Mouse (Mus musculus) adrenal gland, adult 18-20 months (tissue): ENCODE measurements around the gene Otub2. TPM values are rescaled to one million over a fixed set of nuclear protein-coding genes. Genes with fewer than 3 reads are reported as not detected.

Experiments used
- DNase-seq, 2 experiments: peaks; one replicate each; pipeline ENCODE4 v3.0.0; 2021 to 2022; ENCODE audit warnings: low spot score in 2 of 2
- long read RNA-seq, 2 experiments: library from polyadenylated mRNA; stranded (forward); transcript quantifications; one replicate each; pipeline ENCODE4 v2.0.0; 2021
- total RNA-seq, 2 experiments: library from RNA; stranded (reverse); gene quantifications; 1 replicate in 1 of 2; 2 replicates in 1 of 2; pipeline ENCODE4 v1.2.3; 2021

Otub2 gene
- 1 to 10 TPM; 2.5 to 3.3 TPM for total RNA-seq
- long read RNA-seq, experiment 1, partial matches to known transcripts, result 0 of 5 reads
- long read RNA-seq, experiment 1, other reads (novel, unspliced or antisense), result 1 of 5 reads
- long read RNA-seq, experiment 2, transcript Otub2-201 (6 exons, 2,791 nt), result major isoform, 9 of 10 reads
- long read RNA-seq, experiment 2, partial matches to known transcripts, result 0 of 10 reads
- long read RNA-seq, experiment 2, other reads (novel, unspliced or antisense), result 1 of 10 reads

DNA sequence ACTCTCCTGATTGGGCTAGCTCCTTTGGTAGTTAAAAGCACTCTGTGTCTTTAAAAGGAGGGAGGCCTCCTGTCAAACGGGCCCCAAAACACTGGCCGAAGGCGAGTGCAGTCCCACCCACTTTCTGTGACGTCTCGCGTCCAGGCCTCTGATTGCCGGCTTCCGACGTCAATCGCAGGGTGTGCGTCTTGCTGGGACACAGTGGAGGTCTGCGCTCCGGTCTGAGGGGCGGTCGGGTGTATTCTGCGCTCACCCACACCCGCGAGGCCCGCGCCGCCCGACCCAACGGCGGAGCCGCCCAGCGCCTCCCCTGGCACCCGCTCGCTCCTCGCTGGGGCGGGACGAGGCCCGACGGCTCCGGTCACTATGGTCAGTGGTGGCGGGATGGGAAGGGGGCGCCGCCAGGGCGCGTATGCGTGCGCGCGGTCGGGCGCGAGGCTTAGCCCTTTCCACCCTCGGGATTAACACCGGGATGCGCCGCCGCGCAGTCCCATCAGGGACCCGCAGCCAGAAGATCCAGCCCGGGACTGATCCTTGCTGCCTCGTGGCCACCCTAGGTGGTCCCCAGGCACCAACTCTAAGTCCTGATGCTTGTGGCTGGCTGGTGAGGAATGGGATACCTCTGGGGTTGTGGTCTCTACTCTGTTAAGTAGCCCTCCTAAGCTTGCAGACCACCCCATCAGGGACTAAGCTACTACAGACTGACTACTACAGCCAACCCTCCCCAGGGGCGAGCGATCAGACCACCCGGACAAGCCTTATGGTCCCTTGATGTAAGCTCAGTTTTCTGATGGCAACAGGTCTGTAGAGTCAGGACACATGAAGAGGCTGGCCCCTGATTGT, at the start of gene Otub2:
Gene Otub2 (plus strand): TSS at position 178 of the 843 bp plus-strand sequence.
- DNase-seq, result peak; percentile 95

DNA sequence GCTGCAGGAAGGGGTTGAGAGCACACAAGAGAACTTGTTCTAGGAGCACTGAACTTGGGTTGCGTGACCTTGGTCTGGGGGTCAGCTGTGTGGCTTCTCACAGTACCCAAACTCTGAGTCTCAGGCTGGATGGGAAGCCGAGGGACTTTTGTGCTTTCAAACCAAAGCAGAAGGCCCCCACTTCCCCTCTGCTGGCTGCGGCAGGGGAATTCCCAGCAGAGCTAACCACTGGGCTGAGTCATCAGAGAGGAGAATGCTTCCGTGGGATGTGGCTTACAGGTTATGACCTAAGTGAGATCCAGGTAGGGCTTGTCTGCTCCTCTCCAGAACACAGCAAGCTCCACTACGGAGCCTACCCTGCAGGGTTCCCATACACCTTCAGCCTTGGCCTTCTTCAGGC, 47.3 kb upstream of the Otub2 start:
- no peak for DNase-seq

DNA sequence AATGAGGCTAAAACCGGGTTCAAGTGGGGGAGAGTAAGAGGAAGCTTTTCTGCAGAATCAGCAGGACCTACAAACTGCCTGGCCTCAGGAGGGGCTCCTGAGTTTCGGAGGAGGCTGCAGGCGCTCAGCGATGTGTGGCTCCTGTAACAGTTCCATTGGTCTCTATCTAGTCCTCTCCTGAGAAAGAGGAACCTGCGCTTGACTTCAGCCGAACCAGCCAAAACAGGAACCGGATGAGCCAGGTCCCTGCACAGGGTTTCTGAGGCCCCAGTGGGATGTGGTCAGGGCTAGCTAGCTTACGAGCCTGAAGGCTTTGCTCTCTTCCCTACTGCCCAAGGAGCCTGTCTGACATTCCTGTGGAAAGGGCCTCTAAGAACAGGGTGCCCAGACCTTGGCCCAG, 45.0 kb upstream of the Otub2 start:
- DNase-seq, result no peak

DNA sequence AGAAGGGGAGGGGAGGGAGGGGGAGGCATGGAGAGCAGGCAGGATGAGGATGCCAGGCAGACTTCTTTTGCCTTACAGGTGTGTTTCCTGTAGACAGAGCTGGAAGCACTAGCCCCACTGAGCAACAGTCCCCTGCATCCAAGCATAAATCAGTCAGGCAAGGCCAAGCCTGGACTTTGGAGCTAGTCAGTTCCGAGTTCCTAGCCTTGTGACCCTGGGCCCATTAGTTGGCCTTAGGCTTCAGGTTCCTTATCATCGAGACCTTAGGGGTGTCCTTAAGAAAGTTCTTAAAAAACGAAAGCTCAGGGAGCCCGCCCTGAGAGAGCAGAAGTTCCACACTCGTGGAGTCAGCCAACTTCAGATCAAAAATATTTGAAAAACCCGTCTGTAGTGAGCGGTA, 43.5 kb upstream of the Otub2 start:
- DNase-seq, result no peak

DNA sequence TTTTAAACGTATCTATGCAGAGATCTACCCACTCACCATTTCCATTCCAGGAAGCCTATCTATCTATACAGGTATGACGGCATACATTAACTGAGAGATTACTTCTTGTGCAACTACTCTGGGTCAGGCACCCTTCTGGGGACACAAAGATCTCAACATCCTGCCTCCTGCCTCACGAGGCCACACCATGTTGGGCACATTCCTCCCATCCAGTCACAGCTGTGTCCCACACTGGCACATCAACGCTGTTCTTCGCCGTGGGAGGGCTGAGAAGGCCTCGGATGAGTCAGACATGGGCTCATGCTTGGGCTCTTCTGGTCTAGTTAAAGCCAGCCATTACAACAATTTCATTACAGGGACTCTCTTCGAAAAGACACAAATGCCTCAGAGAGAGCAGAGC, 41.5 kb upstream of the Otub2 start:
- DNase-seq, result peak in 1 of 2 experiments; percentile 22

DNA sequence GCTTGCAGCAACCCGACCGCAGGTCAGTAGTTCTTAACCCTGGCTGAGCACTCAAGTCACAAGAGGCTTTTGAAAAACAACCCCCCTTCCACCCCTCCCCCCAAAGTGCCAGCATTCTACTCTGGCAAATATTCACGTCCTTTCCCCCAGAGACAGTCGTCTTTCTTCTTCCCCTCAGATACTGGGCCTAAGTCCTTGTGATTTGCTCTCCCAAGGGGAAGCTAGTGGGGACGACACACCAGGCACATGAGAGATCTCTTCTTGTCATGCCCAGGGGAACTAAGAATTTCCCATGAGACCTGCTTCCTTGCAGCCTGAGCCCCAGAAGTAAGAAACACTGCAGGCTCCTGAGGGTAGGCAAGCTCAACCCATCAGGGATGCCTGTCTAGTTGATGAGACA, 41.1 kb upstream of the Otub2 start:
- DNase-seq, result no peak

DNA sequence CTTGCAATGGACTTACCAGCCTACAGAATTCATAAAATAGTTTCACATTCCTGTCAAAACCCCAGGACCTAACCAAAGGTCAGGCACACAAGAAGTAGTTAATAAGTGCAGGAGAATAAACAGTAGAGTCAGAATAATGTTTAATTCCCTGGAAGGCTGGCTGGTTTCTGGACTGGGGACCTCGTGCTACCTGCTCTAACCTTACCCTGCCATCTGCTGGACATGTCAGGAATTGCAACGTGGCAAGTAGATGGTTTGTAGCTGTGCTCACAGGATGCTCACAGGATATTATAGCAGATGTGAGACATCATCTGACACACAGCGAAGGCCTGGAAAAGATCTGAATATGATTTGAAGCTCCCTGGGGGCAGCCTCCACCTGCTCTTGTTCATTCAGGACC, 40.0 kb upstream of the Otub2 start:
- peak; percentile 82 to 84 for DNase-seq

DNA sequence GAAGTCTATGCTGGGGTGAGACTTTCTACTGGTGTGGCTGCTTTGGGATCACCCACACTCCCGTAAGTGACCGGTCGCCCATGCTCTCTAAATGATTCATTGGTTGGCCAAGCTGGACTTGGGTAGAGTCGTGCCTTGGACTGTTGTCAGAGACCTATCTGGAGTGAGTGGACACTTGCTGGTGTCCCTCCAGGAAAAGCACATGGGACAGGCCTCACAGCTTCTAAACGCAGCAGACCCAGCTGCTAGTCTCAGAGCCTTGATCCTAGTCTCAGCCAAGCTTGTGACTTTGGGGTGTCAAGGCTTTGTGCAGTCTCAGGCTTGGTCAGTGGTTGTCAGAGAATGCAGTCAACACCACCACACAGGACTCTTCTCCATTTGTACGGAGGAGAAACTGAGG, 35.7 kb upstream of the Otub2 start:
- no peak for DNase-seq

DNA sequence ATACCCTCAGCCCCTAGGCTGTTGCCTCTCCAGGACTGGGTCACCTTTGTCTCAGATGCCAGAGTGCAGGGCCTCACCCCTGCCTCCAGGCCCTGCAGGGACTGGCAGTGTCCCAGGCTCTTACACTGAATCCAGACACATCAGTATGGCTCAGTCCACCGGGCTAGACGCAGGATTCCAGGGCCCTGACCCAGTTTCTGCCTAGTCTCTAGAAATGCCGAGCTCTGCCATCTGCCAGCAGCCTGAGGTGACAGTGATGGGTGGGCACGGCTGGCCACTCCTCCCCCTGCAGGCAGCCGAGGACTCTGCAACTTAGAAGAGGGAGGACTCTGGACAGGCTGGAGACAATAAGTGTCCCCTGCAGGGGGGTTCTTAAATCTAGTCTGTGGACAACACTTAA, 34.9 kb upstream of the Otub2 start:
- peak; percentile 50 to 55 for DNase-seq

DNA sequence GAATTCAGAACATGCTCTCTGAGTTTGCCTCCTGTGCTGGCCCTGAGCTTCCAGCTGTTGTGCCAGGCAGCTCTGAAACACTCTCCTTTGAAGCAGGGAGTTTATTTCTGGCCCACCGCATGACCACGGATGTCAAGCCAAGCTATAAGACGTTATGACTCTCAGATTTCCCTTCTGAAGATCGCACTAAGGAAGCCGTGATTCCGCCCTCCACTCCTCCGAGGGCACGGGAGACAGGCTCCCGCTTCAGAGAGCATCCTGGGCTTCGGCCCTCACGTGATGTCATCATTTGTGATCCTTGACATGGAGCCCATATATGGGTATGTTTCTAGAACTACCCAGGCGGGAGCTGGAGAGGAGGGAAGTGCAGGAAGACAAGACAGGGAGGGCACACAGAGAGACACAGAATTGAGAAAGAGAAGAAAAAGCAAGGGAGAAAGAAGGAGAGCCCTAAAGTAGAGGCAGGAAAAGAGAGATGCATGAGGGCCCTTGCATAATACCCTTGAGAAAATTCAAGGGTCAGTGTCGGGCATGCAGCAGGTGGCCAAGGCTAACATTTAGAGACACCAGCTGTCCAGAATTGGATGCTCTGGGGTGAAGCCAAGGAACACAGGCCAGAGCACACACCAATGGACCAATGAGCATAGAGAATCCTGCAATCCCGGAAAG, 32.6 kb upstream of the Otub2 start, which contains the start of gene Asb2:
Gene Asb2 (minus strand): TSS at position 256 of the 669 bp plus-strand sequence.
- DNase-seq, result no peak

DNA sequence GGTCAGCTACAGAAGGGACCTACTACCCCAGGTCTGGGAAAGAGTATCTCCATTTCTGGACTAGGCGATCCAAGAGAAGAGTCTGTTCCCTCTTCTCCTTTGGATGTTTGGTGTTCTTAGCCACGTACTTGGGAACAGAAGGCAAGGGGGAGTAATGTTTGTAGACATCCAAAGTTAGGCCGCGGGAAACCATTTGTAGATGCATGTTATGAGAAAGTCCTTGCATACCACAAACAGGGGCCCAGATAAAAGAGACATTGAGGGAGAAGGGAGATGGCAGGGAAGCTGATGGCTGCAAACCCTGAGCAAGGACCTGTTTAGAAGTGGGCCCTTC, 32.1 kb upstream of the Otub2 start:
- no peak for DNase-seq

DNA sequence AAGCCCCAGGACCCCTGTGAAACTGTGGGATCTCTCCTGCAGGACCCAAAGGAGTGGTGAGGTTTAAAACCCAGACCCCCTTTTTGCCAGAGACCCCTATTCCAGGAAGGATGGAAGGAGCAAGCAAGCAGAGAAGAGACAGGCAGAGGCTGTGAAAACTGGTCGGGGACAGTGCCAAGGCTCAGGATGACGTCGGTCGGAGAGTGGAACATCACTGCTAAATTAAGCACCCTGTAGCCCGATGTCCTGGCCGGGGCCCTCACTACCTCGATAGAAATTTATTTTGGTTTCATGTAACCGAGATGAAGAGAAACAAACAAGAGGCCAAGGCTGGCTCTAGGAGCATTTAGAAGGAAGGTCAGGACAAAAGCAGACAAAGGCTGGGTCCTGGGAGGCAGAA, 30.3 kb upstream of the Otub2 start:
- no peak for DNase-seq

DNA sequence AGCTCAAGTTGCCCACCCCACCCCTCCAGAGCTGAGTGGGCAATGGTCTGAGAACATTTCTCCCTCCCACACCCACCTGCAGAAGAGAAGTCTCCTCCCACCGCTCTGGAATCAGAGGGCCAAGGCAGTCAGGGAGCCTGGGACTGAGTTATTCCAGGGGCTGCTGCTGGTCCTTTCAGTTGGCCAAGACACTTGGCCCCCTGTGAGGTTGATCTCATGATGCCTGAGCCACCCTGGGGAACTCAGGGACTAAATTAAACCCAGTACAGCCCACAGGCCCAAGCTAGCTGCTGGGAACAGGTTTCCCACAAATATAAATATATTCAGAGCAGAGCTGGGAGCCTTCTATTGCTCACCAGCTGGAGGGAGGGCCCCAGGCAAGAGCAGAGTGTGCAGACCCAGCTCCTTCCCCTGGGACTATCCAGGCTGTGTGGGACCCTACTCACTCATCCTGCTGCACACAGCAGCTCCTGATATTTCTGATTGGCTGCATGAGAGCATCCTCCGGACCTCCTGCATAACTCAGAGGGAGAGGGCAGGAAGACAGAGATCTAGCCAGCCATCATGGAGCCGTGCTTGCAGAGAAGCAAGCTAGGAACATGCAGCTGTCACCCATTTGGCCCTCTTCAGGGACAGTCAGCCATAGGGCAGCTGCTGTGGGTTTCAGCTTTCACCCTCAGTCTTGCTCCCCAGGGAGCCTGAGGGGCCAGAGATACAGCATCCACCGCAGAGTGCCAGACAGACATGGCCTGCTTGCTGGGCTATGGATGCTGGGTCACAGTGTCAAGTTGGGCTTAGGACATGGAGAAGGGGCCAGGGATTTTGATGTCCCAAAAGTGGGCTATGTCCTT, 29.3 kb upstream of the Otub2 start:
- no peak for DNase-seq

DNA sequence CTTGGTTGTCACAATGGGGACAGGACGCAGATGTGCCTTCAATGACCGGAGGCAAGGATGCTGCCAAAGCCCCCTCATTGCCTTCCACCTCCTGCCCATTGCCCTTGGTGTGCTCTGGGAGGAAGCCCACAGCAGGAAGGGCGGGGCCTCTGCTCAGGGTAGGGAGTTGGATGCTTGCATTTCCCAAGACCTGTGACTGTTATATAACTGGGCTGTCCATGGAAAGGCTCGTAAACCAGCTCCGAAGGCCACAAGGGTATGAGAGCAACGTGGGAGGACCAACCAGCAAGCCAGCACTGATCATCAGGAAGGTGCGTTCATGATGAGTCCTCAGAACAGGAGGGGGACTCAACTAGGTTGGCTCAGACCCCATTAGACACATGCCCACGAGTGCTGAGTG, 27.7 kb upstream of the Otub2 start:
- no peak for DNase-seq

DNA sequence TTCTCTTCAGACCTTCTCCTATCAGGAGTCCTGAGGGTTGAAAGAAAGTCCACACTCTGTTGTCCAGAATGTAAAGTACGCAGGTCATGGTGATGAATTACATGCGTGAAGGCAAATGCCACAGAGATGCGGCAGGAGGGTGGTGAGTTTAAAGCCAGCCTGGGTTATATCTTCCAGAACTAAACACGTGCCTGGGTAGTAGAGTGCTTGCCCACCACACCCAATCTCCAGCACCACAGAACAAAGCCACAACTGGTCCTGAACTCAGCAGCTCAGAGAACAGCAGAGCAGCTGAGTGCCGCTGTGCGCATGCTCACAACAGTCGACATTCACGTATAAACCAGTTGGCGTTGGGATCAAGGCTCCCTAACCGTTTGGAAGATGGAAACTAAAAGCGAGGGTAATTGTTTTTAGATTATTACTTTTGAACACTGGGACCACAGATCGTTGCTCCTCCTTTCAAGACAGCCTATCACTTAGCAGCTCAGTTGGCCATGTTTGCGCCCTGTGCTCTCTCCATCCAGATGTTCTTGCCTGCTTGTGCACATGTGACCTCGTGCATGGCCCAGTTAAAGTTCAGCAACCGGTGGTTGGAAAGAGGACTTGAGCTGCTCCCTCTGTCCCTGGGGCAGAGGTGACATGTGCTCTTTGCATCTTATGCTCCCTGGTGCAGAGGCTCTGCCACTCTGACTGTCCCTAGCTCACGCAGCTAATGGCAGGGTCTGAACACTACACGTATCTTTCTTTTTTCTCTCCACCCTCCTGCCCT, 26.8 kb upstream of the Otub2 start:
- no peak for DNase-seq

DNA sequence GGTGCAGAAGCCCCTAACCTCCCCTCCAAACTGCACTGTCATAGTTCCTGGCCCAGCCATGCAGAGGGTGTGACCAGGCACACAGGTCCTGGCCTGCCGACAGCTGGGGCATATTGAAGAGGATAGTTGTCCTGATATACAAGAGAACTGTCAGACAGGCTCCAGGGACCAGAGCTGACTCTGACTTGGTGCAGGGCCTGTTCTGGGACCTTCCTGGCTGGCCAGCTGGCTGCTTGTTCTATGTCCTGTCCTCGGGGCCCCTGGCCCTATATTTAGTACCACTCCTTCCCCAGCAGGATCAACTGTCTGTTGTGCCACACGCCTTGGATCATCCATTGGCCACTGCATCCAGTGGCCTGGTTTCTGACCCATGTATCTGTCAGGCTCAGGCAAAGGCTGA, 26.1 kb upstream of the Otub2 start:
- no peak for DNase-seq

DNA sequence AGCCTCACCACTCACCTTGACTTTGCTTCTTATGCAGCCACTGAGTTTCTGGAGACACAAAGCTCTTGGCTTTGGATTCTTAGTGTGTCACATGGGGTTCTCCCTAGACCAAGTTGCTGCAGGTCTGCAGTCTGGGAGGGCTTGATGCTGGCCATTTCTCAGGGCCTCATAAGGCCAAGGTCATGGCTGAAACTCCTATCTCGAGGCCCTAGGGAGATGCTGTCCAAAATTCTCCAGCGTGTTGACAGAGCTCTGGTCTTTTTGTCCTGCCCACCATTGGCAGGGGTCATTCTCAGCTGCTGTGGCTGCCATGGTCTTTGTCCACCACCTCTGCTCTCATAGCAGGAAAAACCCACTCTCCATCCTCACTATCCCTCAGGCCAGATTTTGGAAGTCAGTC, 21.3 kb upstream of the Otub2 start:
- DNase-seq, result no peak

DNA sequence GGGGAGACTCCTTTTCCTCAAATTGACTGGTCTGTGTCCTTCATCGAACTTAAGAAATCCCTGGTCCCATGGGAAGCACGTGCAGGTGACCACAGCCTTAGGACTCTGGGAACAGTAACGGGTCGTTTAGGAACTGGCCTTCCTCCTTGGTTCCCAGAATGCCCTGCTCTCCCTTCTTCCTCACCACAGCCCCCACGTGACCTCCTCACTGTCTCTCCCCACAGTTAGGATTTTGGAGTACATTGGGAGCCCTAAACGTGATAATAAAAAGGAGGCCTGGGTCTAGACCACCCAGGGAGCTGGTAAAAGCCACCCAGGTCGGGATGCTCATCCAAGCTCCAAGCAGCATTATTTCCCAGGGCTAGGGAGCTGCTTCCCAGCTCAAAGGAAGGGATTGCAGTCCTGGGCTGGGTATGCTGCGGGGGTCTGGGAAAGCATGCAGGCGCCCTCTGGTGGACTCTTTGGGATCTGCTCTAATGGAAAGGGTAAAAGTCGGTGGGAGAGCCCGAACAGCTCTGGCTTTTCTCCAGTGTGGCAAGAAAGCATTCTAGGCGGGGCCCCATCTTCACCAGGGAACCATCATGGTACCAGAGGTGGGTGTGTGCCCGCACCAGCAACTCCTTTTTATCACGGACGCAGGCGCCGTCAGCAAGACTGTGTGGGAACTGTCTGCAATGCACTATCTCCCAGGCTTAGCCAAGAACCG, 20.7 kb upstream of the Otub2 start:
- peak; percentile 61 to 72 for DNase-seq

DNA sequence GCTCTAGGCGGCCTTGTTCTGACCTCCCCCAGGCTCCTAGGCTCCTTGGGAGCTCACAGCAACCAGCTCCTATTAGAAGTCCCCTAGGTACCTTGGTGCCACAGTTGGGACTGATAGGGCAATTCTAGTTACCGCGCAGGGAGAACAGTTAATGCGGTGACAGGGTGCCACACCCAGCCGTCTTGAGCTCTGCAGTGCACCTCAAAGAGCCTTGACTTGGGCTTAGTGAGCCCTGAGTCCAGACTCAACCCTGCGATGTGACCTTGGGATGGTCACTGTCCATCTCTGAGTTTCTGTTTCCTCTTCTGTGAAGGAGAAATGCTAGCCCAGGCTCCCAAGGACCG, 20.2 kb upstream of the Otub2 start:
- no peak for DNase-seq

DNA sequence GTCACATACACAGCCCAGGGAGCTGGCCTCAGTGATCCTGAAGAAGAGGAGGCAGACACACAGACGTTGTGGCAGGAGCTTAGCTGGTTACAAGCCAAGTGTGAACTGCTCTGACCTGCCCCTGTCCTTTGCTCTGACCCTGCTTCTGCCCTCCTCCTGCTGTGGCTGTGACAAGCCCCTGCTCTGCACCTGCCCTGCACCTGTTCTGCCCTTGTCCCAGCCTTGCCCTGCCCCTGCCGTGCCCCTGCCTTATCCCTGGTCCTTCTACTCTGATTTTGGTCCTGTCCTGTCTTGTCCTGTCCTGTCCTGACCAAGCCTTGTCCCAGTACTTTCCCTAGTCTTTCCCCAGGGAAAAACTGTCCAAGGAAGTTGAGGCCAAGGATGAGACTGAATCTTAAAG, 19.7 kb upstream of the Otub2 start:
- DNase-seq, result no peak
